10 mouse cellular contexts compared by ENCODE assay signal in the genomic region with DNA sequence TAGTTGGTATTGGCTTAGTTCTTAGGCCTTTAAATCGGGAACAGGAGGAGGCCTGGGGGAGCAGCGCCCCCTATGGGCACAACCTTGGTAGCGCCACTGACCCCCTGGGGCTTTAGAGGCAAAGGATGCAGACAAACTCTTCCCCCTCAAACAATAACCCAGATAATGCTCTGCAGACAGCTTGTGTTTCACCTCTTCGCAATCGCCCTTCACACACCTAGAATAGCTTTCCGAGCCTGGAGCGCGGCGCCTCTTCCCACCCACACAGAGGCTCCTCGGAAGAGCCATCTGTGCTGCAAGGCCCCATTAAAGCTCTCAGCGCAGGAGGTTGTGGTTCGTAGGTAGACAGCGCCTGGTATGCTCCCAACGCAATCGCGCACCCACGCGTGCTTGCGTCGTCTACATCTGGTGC. TPM values are rescaled to one million over a fixed set of nuclear protein-coding genes. Genes with fewer than 3 reads are reported as not detected.
DNase-seq lines count a peak whose midpoint lies in the region; ATAC-seq and TF ChIP-seq lines count a peak whose summit lies in the region.
"Had no signal": no experiment of that assay in that cellular context is flagged by ENCODE, and none has a peak within 500 bp of the region (broad histone marks: within the 10 kb centered on the region; RNA-seq: fewer than 3 reads in every experiment).

No protein-coding gene starts in this region.

- ATAC-seq in forebrain, embryonic 12.5 days (ENCODE audit: low FRiP score), result no peak
- ATAC-seq in forebrain, postnatal 0 days, result no peak

- 81% methylated on average over 20 of the region's 20 CpGs for WGBS in forebrain, embryonic 12.5 days
- 71% methylated on average over 20 of the region's 20 CpGs for WGBS in forebrain, postnatal 0 days

- no peak overlapping the region for H3K9ac ChIP-seq in forebrain, embryonic 12.5 days
- H3K9ac ChIP-seq in forebrain, postnatal 0 days, result no peak overlapping the region

- TF ChIP-seq POLR2A in testis, adult 2 months (IDR thresholded peaks at IDR 0.05; ENCODE audit: control insufficient read depth, low read depth, low read length), result no peak

- 0 out of 2 replicates have a peak overlapping the region, but pooled peaks have one; percentile 25 for H3K27ac ChIP-seq in forebrain, embryonic 12.5 days
- H3K27ac ChIP-seq in forebrain, postnatal 0 days (ENCODE audit: low read depth, low read length), result no peak overlapping the region
- no peak overlapping the region for H3K27ac ChIP-seq in testis, adult 2 months (ENCODE audit: control insufficient read depth, insufficient read depth, low read depth, low read length)

- peaks cover under 1% of the 10 kb centered on the region; the same call in 1 of the 2 replicates for H3K36me3 ChIP-seq in forebrain, embryonic 12.5 days (replicated peaks)
- H3K36me3 ChIP-seq in forebrain, postnatal 0 days (ENCODE audit: insufficient read depth), result no peaks in the 10 kb centered on the region
- no peaks in the 10 kb centered on the region for H3K36me3 ChIP-seq in testis, adult 2 months (ENCODE audit: control insufficient read depth, insufficient read depth, low read length)

- no peak; the same call in 1 of the 2 replicates for TF ChIP-seq CTCF in forebrain, postnatal 0 days (IDR thresholded peaks at IDR 0.05; ENCODE audit: low read depth)
- TF ChIP-seq CTCF in testis, adult 2 months (IDR thresholded peaks at IDR 0.05; ENCODE audit: control insufficient read depth, insufficient read depth, insufficient replicate concordance, low read depth, low read length), result peak; percentile 90

- H3K4me1 ChIP-seq in forebrain, embryonic 12.5 days, result peaks cover 25% of the 10 kb centered on the region
- H3K4me1 ChIP-seq in forebrain, postnatal 0 days (ENCODE audit: insufficient read depth), result peaks cover 12% of the 10 kb centered on the region; the same call in 1 of the 2 replicates
- H3K4me1 ChIP-seq in testis, adult 2 months (ENCODE audit: control insufficient read depth, insufficient read depth, low read length), result peaks cover 9% of the 10 kb centered on the region

- no peak overlapping the region for H3K4me2 ChIP-seq in forebrain, embryonic 12.5 days
- no peak overlapping the region for H3K4me2 ChIP-seq in forebrain, postnatal 0 days (ENCODE audit: low read depth)

- H3K27me3 ChIP-seq in forebrain, embryonic 12.5 days, result no peaks in the 10 kb centered on the region
- H3K27me3 ChIP-seq in forebrain, postnatal 0 days (ENCODE audit: insufficient read depth, low read length), result no peaks in the 10 kb centered on the region
- H3K27me3 ChIP-seq in testis, adult 2 months (ENCODE audit: control insufficient read depth, insufficient read depth, low read length), result no peaks in the 10 kb centered on the region

- no peak overlapping the region for H3K4me3 ChIP-seq in forebrain, embryonic 12.5 days (replicated peaks)
- H3K4me3 ChIP-seq in forebrain, postnatal 0 days (ENCODE audit: low read depth, low read length), result no peak overlapping the region
- peak overlapping the region; percentile 14 for H3K4me3 ChIP-seq in testis, adult 2 months (ENCODE audit: control insufficient read depth, low read depth, low read length)

- H3K9me3 ChIP-seq in forebrain, embryonic 12.5 days, result no peaks in the 10 kb centered on the region
- no peaks in the 10 kb centered on the region for H3K9me3 ChIP-seq in forebrain, postnatal 0 days (ENCODE audit: low read length)

- no peak for DNase-seq in forebrain, postnatal 0 days
- DNase-seq in testis, postnatal 10 days (ENCODE audit: low spot score), result no peak
- DNase-seq in layer of hippocampus, adult 9-11 months, result peak; percentile 89
- DNase-seq in spleen, postnatal 4 days (ENCODE audit: low spot score in 2 of 2), result peak; percentile 45 to 77
- DNase-seq in gastrocnemius, postnatal 4 days (ENCODE audit: low spot score in 2 of 2), result no peak
- no peak for DNase-seq in ovary, postnatal 14 days (ENCODE audit: low spot score)

RNA-seq across cellular contexts. Expression of gene Rps10, which starts 2.5 kb away (rescaled TPM):
- polyA plus RNA-seq in forebrain, embryonic 12.5 days (2016; fragmentation: Nextera tagmentation; extraction: Ambion mirVana), result 699 and 734 TPM in 2 replicates
- 1,348 and 1,517 TPM in 2 replicates for total RNA-seq in forebrain, postnatal 0 days (2014; rRNA removed)
- polyA plus RNA-seq in forebrain, postnatal 0 days (2015; fragmentation: Nextera tagmentation; extraction: Ambion mirVana), result 502 and 620 TPM in 2 replicates
- 262 and 331 TPM in 2 replicates for polyA plus RNA-seq in testis, adult 2 months (2012; rRNA removed)
- 1,000 to 10,000 TPM in 1 of 2 experiments, 100 to 1,000 TPM in 1; 893 to 1,001 TPM for total RNA-seq in gastrocnemius, postnatal 4 days (2021)

RNA-seq across cellular contexts. Expression of gene RPS10-NUDT3, which starts 3.9 kb away (rescaled TPM):
- not detected in 2 replicates for polyA plus RNA-seq in forebrain, embryonic 12.5 days (2016; fragmentation: Nextera tagmentation; extraction: Ambion mirVana)
- not detected in 2 replicates for total RNA-seq in forebrain, postnatal 0 days (2014; rRNA removed)
- not detected in 2 replicates for polyA plus RNA-seq in forebrain, postnatal 0 days (2015; fragmentation: Nextera tagmentation; extraction: Ambion mirVana)
- not detected in 2 replicates for polyA plus RNA-seq in testis, adult 2 months (2012; rRNA removed)
- not detected for total RNA-seq in gastrocnemius, postnatal 4 days (2021)
- polyA plus RNA-seq: heart, embryonic 14.5 days; lung, embryonic 16.5 days had no signal

RNA-seq across cellular contexts. Expression of gene Nudt3, which starts 15.6 kb away (rescaled TPM):
- polyA plus RNA-seq in forebrain, embryonic 12.5 days (2016; fragmentation: Nextera tagmentation; extraction: Ambion mirVana), result 170 and 178 TPM in 2 replicates
- total RNA-seq in forebrain, postnatal 0 days (2014; rRNA removed), result 324 and 329 TPM in 2 replicates
- 249 TPM in 2 replicates for polyA plus RNA-seq in forebrain, postnatal 0 days (2015; fragmentation: Nextera tagmentation; extraction: Ambion mirVana)
- polyA plus RNA-seq in testis, adult 2 months (2012; rRNA removed), result 59.8 and 68.1 TPM in 2 replicates
- total RNA-seq in gastrocnemius, postnatal 4 days (2021), result 100 to 1,000 TPM; 316 to 327 TPM

RNA-seq across cellular contexts. Expression of gene Pacsin1, which starts 16.4 kb away (rescaled TPM):
- 9.0 and 12.7 TPM in 2 replicates for polyA plus RNA-seq in forebrain, embryonic 12.5 days (2016; fragmentation: Nextera tagmentation; extraction: Ambion mirVana)
- 29.3 and 38.7 TPM in 2 replicates for total RNA-seq in forebrain, postnatal 0 days (2014; rRNA removed)
- 42.5 and 62.5 TPM in 2 replicates for polyA plus RNA-seq in forebrain, postnatal 0 days (2015; fragmentation: Nextera tagmentation; extraction: Ambion mirVana)
- polyA plus RNA-seq in testis, adult 2 months (2012; rRNA removed), result 9.6 and 10.4 TPM in 2 replicates
- under 1 TPM; 0.18 to 0.78 TPM for total RNA-seq in gastrocnemius, postnatal 4 days (2021)

Comparison
In these comparisons a context has a peak if more than half of its experiments do, and no peak if none do; other contexts are left out.
1. DNase-seq: peak in layer of hippocampus, adult 9-11 months (single experiment) and spleen, postnatal 4 days (2 of 2); none in forebrain, postnatal 0 days (single experiment), testis, postnatal 10 days (single experiment), gastrocnemius, postnatal 4 days (0 of 2) and ovary, postnatal 14 days (single experiment).